Mouse (Mus musculus) heart, postnatal 0 days (tissue): ENCODE measurements around the gene Ulk4.

Source experiments
- CTCF ChIP-seq: IDR thresholded peaks from 2 replicates; pipeline ENCODE4 v1.5.1; 2016; ENCODE audit warnings: antibody characterized with exemption, control low read depth, low read depth
- EP300 ChIP-seq: IDR thresholded peaks from 2 replicates; pipeline ENCODE4 v1.6.1; 2016; ENCODE audit warnings: antibody characterized with exemption, low read depth

DNA sequence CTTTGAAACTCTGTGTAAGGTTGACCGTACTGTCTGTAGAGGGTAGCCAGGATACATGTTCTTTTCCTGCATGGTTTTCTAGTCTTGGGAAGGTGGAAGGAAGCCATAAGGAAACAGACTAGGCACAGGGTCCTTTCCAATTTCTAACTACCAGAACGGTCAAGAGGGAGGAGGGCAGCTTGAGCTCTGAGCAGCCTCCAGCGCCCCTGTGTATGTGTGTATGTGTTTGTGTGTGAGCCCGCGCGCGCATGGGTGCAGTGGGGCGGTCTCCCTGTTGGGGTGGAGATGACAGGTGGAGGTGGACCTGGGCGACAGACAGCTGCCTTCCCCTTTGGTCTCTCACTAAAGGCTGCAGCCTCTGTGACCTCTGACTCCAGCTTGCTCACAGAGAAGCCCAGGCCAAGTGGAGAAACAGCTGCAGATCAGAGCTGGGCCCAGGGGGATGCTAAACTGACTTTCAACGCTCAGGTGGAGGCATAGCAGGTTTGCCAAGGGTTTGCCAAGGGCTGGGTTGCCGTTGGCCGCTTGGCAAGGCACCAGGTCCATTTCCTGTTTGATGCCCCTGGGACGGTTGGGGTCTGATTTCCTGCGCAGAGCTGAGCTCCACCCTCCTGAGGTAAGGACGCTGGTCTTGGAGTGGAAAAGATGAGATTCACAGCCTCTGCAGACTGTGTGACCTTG lies 21.6 kb upstream of the Ulk4 start:
- TF ChIP-seq CTCF (no peak), EP300 (no peak)
